Mouse (Mus musculus) liver, embryonic 16.5 days (tissue): ENCODE measurements around the gene Bpifa3. TPM values are rescaled to one million over a fixed set of nuclear protein-coding genes. Genes with fewer than 3 reads are reported as not detected.

Experiments
- ATAC-seq: fragments of 200-750 bp; cut with Nextera tagmentation; 2 replicates; pipeline ENCODE4 v1.8.0; 2017; ENCODE audit warnings: low read depth, mild to moderate bottlenecking, moderate number of reproducible peaks, moderate library complexity
- H3K27ac ChIP-seq: fragments of 300-500 bp; sonication (generic); 2 replicates; pipeline ENCODE4 v1.5.1; 2014; ENCODE audit warnings: mild to moderate bottlenecking, low read length
- H3K27me3 ChIP-seq: fragments of 300-500 bp; sonication (generic); 2 replicates; pipeline ENCODE4 v1.6.1; 2014; ENCODE audit warnings: low read depth, low read length, mixed read lengths; ENCODE audit not compliant: control insufficient read depth, insufficient read depth
- H3K36me3 ChIP-seq: fragments of 300-500 bp; sonication (generic); 2 replicates; pipeline ENCODE4 v1.6.1; 2014; ENCODE audit warnings: mild to moderate bottlenecking; ENCODE audit not compliant: control insufficient read depth, insufficient read depth
- H3K4me1 ChIP-seq: fragments of 300-500 bp; sonication (generic); 2 replicates; pipeline ENCODE4 v1.6.1; 2014; ENCODE audit warnings: low read depth, low read length, mixed read lengths; ENCODE audit not compliant: control insufficient read depth
- H3K4me2 ChIP-seq: fragments of 300-500 bp; sonication (generic); 2 replicates; pipeline ENCODE4 v1.6.1; 2014; ENCODE audit warnings: low read depth, low read length, mixed read lengths
- H3K4me3 ChIP-seq: fragments of 300-500 bp; sonication (generic); 2 replicates; pipeline ENCODE4 v1.5.1; 2014; ENCODE audit warnings: low read depth, mild to moderate bottlenecking, low read length
- H3K9ac ChIP-seq: fragments of 300-500 bp; sonication (generic); 2 replicates; pipeline ENCODE4 v1.6.1; 2014; ENCODE audit warnings: low read depth, low read length
- H3K9me3 ChIP-seq: fragments of 300-500 bp; sonication (generic); replicated peaks from 2 replicates; pipeline ENCODE4 v1.6.1; 2016; ENCODE audit warnings: low read length; ENCODE audit not compliant: control insufficient read depth
- WGBS: fragments of 180-500 bp; shearing (Covaris S2); extraction: QIAGEN DNeasy Blood & Tissue Kit; methylation state at CpG from one replicate; pipeline ENCODE4 v1.1.7; 2014; ENCODE audit not compliant: insufficient replicate concordance; 5-methylcytosine and 5-hydroxymethylcytosine counted together
- polyA plus RNA-seq: library from polyadenylated mRNA; unstranded; fragments of >200 nt; fragmentation: Nextera tagmentation; extraction: Ambion mirVana; gene quantifications from 2 replicates; pipeline ENCODE4 v1.2.1, GENCODE M21; 2015

Bpifa3 gene
- polyA plus RNA-seq, result not detected in 2 replicates

GRCm38 (mm10) chr2:154130120-154130519 is at the start of gene Bpifa3:
Bpifa3 (plus strand) TSS chr2:154130336.
- no peaks in the 10 kb centered on the region for H3K9me3 ChIP-seq
- no peaks in the 10 kb centered on the region for H3K36me3 ChIP-seq
- WGBS, result 34% methylated on average over 2 of the region's 2 CpGs
- H3K9ac ChIP-seq, result no peak within 1 kb of the TSS
- no peaks in the 10 kb centered on the region for H3K4me1 ChIP-seq
- H3K27ac ChIP-seq, result no peak within 1 kb of the TSS
- no peak within 1 kb of the TSS for H3K4me3 ChIP-seq
- H3K4me2 ChIP-seq, result no peak within 1 kb of the TSS
- no peak for ATAC-seq
- no peaks in the 10 kb centered on the region for H3K27me3 ChIP-seq

GRCm38 (mm10) chr2:154097734-154098133 is 32.4 kb upstream of the Bpifa3 start:
- H3K9me3 ChIP-seq, result no peaks in the 10 kb centered on the region
- no peak overlapping the region for H3K9ac ChIP-seq
- WGBS, result 29% methylated on average over 1 of the region's 1 CpGs
- H3K4me1 ChIP-seq, result no peaks in the 10 kb centered on the region
- no peak overlapping the region for H3K4me2 ChIP-seq
- H3K27ac ChIP-seq, result no peak overlapping the region
- H3K4me3 ChIP-seq, result no peak overlapping the region
- no peak for ATAC-seq
- H3K36me3 ChIP-seq, result no peaks in the 10 kb centered on the region
- H3K27me3 ChIP-seq, result no peaks in the 10 kb centered on the region

GRCm38 (mm10) chr2:154117381-154117780 is 12.8 kb upstream of the Bpifa3 start:
- H3K4me2 ChIP-seq, result no peak overlapping the region
- H3K9ac ChIP-seq, result no peak overlapping the region
- no peak for ATAC-seq
- H3K4me1 ChIP-seq, result no peaks in the 10 kb centered on the region
- no peaks in the 10 kb centered on the region for H3K9me3 ChIP-seq
- H3K27me3 ChIP-seq, result no peaks in the 10 kb centered on the region
- no peak overlapping the region for H3K27ac ChIP-seq
- WGBS, result 59% methylated on average over 3 of the region's 3 CpGs
- H3K4me3 ChIP-seq, result no peak overlapping the region
- no peaks in the 10 kb centered on the region for H3K36me3 ChIP-seq

- no peak for ATAC-seq
- 52% methylated on average over 4 of the region's 4 CpGs for WGBS
- no peaks in the 10 kb centered on the region for H3K4me1 ChIP-seq
Observed at GRCm38 (mm10) chr2:154142580-154142979, 12.4 kb downstream of the Bpifa3 start, which contains the start of gene Bpifa1. Bpifa1 (plus strand) TSS chr2:154142880.

GRCm38 (mm10) chr2:154143735-154144134 is 13.6 kb downstream of the Bpifa3 start:
- no peak for ATAC-seq
- WGBS, result 60% methylated on average over 3 of the region's 3 CpGs
- Histone ChIP-seq H3K9ac (no peak overlapping the region), H3K4me1 (no peaks in the 10 kb centered on the region), H3K36me3 (no peaks in the 10 kb centered on the region), H3K4me2 (no peak overlapping the region), H3K9me3 (no peaks in the 10 kb centered on the region), H3K27me3 (no peaks in the 10 kb centered on the region), H3K27ac (no peak overlapping the region), H3K4me3 (no peak overlapping the region)

More at GRCm38 (mm10) chr2:154142580-154142979, 12.4 kb downstream of the Bpifa3 start, which contains the start of gene Bpifa1:
- Histone ChIP-seq H3K27ac (no peak within 1 kb of the TSS), H3K9me3 (no peaks in the 10 kb centered on the region), H3K9ac (no peak within 1 kb of the TSS), H3K36me3 (no peaks in the 10 kb centered on the region), H3K27me3 (no peaks in the 10 kb centered on the region), H3K4me3 (no peak within 1 kb of the TSS), H3K4me2 (no peak within 1 kb of the TSS)

GRCm38 (mm10) chr2:154147496-154147895 is 17.4 kb downstream of the Bpifa3 start:
- 44% methylated on average over 4 of the region's 4 CpGs for WGBS
- Histone ChIP-seq H3K9me3 (no peaks in the 10 kb centered on the region), H3K4me3 (no peak overlapping the region), H3K4me2 (no peak overlapping the region), H3K27ac (no peak overlapping the region), H3K4me1 (no peaks in the 10 kb centered on the region), H3K9ac (no peak overlapping the region), H3K27me3 (no peaks in the 10 kb centered on the region), H3K36me3 (no peaks in the 10 kb centered on the region)
- no peak for ATAC-seq

- 33% methylated on average over 3 of the region's 3 CpGs for WGBS
Observed at GRCm38 (mm10) chr2:154158433-154158832, 28.3 kb downstream of the Bpifa3 start.

GRCm38 (mm10) chr2:154162307-154162706 is 32.2 kb downstream of the Bpifa3 start, which contains the start of gene Bpifa5:
Bpifa5 (plus strand) TSS chr2:154162607.
- Histone ChIP-seq H3K27ac (no peak within 1 kb of the TSS), H3K9me3 (no peaks in the 10 kb centered on the region), H3K36me3 (no peaks in the 10 kb centered on the region), H3K4me2 (no peak within 1 kb of the TSS), H3K4me3 (no peak within 1 kb of the TSS), H3K4me1 (no peaks in the 10 kb centered on the region), H3K27me3 (no peaks in the 10 kb centered on the region), H3K9ac (no peak within 1 kb of the TSS)
- ATAC-seq, result no peak
- WGBS, result 56% methylated on average over 8 of the region's 8 CpGs

More at GRCm38 (mm10) chr2:154158433-154158832, 28.3 kb downstream of the Bpifa3 start:
- no peak overlapping the region for H3K9ac ChIP-seq
- no peak overlapping the region for H3K4me3 ChIP-seq
- no peaks in the 10 kb centered on the region for H3K4me1 ChIP-seq
- no peaks in the 10 kb centered on the region for H3K9me3 ChIP-seq
- no peak overlapping the region for H3K27ac ChIP-seq
- no peaks in the 10 kb centered on the region for H3K36me3 ChIP-seq
- ATAC-seq, result no peak
- no peaks in the 10 kb centered on the region for H3K27me3 ChIP-seq
- H3K4me2 ChIP-seq, result no peak overlapping the region

- no peaks in the 10 kb centered on the region for H3K4me1 ChIP-seq
- no peak overlapping the region for H3K4me3 ChIP-seq
- WGBS, result 77% methylated on average over 5 of the region's 5 CpGs
- H3K9ac ChIP-seq, result no peak overlapping the region
- no peaks in the 10 kb centered on the region for H3K9me3 ChIP-seq
- no peak for ATAC-seq
- no peak overlapping the region for H3K4me2 ChIP-seq
- H3K27ac ChIP-seq, result no peak overlapping the region
- H3K27me3 ChIP-seq, result no peaks in the 10 kb centered on the region
- H3K36me3 ChIP-seq, result no peaks in the 10 kb centered on the region
Observed at GRCm38 (mm10) chr2:154163306-154163705, 33.2 kb downstream of the Bpifa3 start.
